Mouse (Mus musculus) thymus, adult 2 months (tissue): Measurements from ENCODE around the gene G3bp2. TPM values are rescaled to one million over a fixed set of nuclear protein-coding genes. Genes with fewer than 3 reads are reported as not detected.

Source experiments
- DNase-seq: peaks from one replicate; pipeline ENCODE4 v3.0.0; 2021
- H3K27ac ChIP-seq: fragments of 200-500 bp; 2 replicates; pipeline ENCODE4 v1.5.1; 2012; ENCODE audit warnings: low read length, control low read depth; ENCODE audit not compliant: control insufficient read depth, insufficient read depth
- H3K27me3 ChIP-seq: fragments of 200-500 bp; 2 replicates; pipeline ENCODE4 v1.6.1; 2012; ENCODE audit warnings: mild to moderate bottlenecking, low read length, moderate library complexity, mixed read lengths; ENCODE audit not compliant: control insufficient read depth, insufficient read depth
- H3K36me3 ChIP-seq: fragments of 200-500 bp; 2 replicates; pipeline ENCODE4 v1.6.1; 2012; ENCODE audit warnings: mild to moderate bottlenecking, low read length, moderate library complexity; ENCODE audit not compliant: control insufficient read depth, insufficient read depth
- H3K4me1 ChIP-seq: fragments of 200-500 bp; replicated peaks from 2 replicates; pipeline ENCODE4 v1.6.1; 2012; ENCODE audit warnings: low read length; ENCODE audit not compliant: control insufficient read depth, insufficient read depth
- H3K4me3 ChIP-seq: fragments of 200-500 bp; 2 replicates; pipeline ENCODE4 v1.5.1; 2012; ENCODE audit warnings: mild to moderate bottlenecking, low read length, control low read depth, moderate library complexity; ENCODE audit not compliant: control insufficient read depth, insufficient read depth
- CTCF ChIP-seq: fragments of 200-500 bp; IDR thresholded peaks from 2 replicates; pipeline ENCODE4 v1.5.1; 2012; ENCODE audit warnings: mild to moderate bottlenecking, control low read depth, low read length, moderate library complexity, borderline replicate concordance; ENCODE audit not compliant: control insufficient read depth, poor library complexity, insufficient read depth; ENCODE audit errors: extremely low read depth
- POLR2A ChIP-seq: fragments of 200-500 bp; IDR thresholded peaks from 2 replicates; pipeline ENCODE4 v1.6.1; 2012; ENCODE audit warnings: mild to moderate bottlenecking, low read length, control low read depth, moderate library complexity; ENCODE audit not compliant: control insufficient read depth, poor library complexity, insufficient read depth; ENCODE audit errors: extremely low read depth
- WGBS: fragments of 180-500 bp; shearing (Covaris S2); methylation state at CpG from one replicate; pipeline ENCODE4 v1.1.7; 2018; 5-methylcytosine and 5-hydroxymethylcytosine counted together
- polyA plus RNA-seq: library from polyadenylated mRNA; depleted of rRNA; stranded (reverse); fragments of >200 nt; gene quantifications from 2 replicates; pipeline ENCODE4 v1.2.3, GENCODE M21; 2012

The G3bp2 gene
- polyA plus RNA-seq, 1 experiment: 28.3 TPM

- no peaks in the 10 kb centered on the region for H3K36me3 ChIP-seq
- no peak for DNase-seq
- no peaks in the 10 kb centered on the region for H3K27me3 ChIP-seq
- TF ChIP-seq POLR2A (no peak), CTCF (no peak)
- WGBS: 38% methylated on average over 9 of the region's 9 CpGs
- no peak overlapping the region for H3K27ac ChIP-seq
- no peak overlapping the region for H3K4me3 ChIP-seq
- H3K4me1 ChIP-seq: no peaks in the 10 kb centered on the region
Observed at GRCm38 (mm10) chr5:92127141-92127625, 43.7 kb upstream of the G3bp2 start.

GRCm38 (mm10) chr5:92125446-92125845, 41.9 kb upstream of the G3bp2 start:
- WGBS: 100% methylated on average over 3 of the region's 3 CpGs
- no peaks in the 10 kb centered on the region for H3K36me3 ChIP-seq
- no peak for DNase-seq
- H3K4me1 ChIP-seq: no peaks in the 10 kb centered on the region
- TF ChIP-seq POLR2A (no peak), CTCF (no peak)
- H3K4me3 ChIP-seq: no peak overlapping the region
- H3K27me3 ChIP-seq: no peaks in the 10 kb centered on the region
- H3K27ac ChIP-seq: no peak overlapping the region

DNA sequence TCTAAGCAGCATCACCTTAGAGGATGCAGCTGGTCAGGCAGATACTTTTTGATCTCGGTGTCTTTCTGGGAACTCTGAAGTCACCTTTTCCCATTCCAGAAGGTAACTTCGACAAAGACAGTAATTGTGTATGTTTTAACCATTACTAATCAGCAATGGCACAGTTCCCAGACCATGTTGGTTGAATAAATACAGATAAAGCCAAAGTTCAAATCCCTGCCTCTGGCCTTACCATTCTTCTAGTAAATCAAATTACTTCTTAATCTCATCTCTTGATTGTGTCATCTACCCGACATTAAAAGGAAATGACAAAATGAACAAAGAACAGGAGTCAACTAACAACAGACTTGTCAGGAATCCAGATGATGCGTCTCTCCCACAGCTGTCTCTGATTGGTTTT, 38.1 kb upstream of the G3bp2 start:
- no peak overlapping the region for H3K4me3 ChIP-seq
- no peaks in the 10 kb centered on the region for H3K4me1 ChIP-seq
- DNase-seq: no peak
- 90% methylated on average over 4 of the region's 4 CpGs for WGBS
- no peak for TF ChIP-seq POLR2A
- no peak for TF ChIP-seq CTCF
- H3K27me3 ChIP-seq: no peaks in the 10 kb centered on the region
- no peak overlapping the region for H3K27ac ChIP-seq
- no peaks in the 10 kb centered on the region for H3K36me3 ChIP-seq

GRCm38 (mm10) chr5:92117823-92118403, 34.4 kb upstream of the G3bp2 start:
- no peak overlapping the region for H3K27ac ChIP-seq
- no peaks in the 10 kb centered on the region for H3K36me3 ChIP-seq
- H3K4me1 ChIP-seq: peaks cover under 1% of the 10 kb centered on the region
- peak; percentile 67 for DNase-seq
- WGBS: 67% methylated on average over 12 of the region's 12 CpGs
- TF ChIP-seq POLR2A (no peak), CTCF (peak; percentile 60; the same call in 1 of the 2 replicates)
- no peaks in the 10 kb centered on the region for H3K27me3 ChIP-seq
- H3K4me3 ChIP-seq: no peak overlapping the region

GRCm38 (mm10) chr5:92114939-92115338, 31.4 kb upstream of the G3bp2 start:
- no peak for DNase-seq
- no peak for TF ChIP-seq POLR2A
- no peak for TF ChIP-seq CTCF
- Histone ChIP-seq H3K36me3 (no peaks in the 10 kb centered on the region), H3K27ac (no peak overlapping the region), H3K4me1 (peaks cover 5% of the 10 kb centered on the region), H3K4me3 (no peak overlapping the region), H3K27me3 (no peaks in the 10 kb centered on the region)
- WGBS: 97% methylated on average over 2 of the region's 2 CpGs

- Histone ChIP-seq H3K27ac (no peak overlapping the region), H3K4me1 (peaks cover 5% of the 10 kb centered on the region), H3K36me3 (no peaks in the 10 kb centered on the region), H3K4me3 (no peak overlapping the region), H3K27me3 (no peaks in the 10 kb centered on the region)
- TF ChIP-seq POLR2A (no peak), CTCF (no peak)
- 60% methylated on average over 6 of the region's 6 CpGs for WGBS
- DNase-seq: no peak
Observed at GRCm38 (mm10) chr5:92114223-92114622, 30.7 kb upstream of the G3bp2 start.

GRCm38 (mm10) chr5:92113484-92113883, 30.0 kb upstream of the G3bp2 start:
- Histone ChIP-seq H3K36me3 (no peaks in the 10 kb centered on the region), H3K4me3 (no peak overlapping the region), H3K27me3 (no peaks in the 10 kb centered on the region), H3K4me1 (peaks cover 5% of the 10 kb centered on the region), H3K27ac (no peak overlapping the region)
- no peak for DNase-seq
- no peak for TF ChIP-seq POLR2A
- no peak for TF ChIP-seq CTCF
- WGBS: 91% methylated on average over 7 of the region's 7 CpGs
